Comparison of ENCODE assay signal across 8 mouse cellular contexts in genomic region chr7:133120221-133120751, GRCm38 (mm10). TPM values are rescaled to one million over a fixed set of nuclear protein-coding genes. Genes with fewer than 3 reads are reported as not detected.
DNase-seq lines count a peak whose midpoint lies in the region; ATAC-seq and TF ChIP-seq lines count a peak whose summit lies in the region.

No protein-coding gene starts in this region.

- 11% methylated on average over 15 of the region's 15 CpGs for WGBS in kidney, embryonic 16.5 days
- 20% methylated on average over 15 of the region's 15 CpGs for WGBS in embryonic facial prominence, embryonic 15.5 days
- under 1% methylated on average over 15 of the region's 15 CpGs for WGBS in limb, embryonic 12.5 days
- WGBS in small intestine, adult 2 months, result 31% methylated on average over 15 of the region's 15 CpGs

- no peak for TF ChIP-seq CTCF in small intestine, adult 2 months (IDR thresholded peaks at IDR 0.05; ENCODE audit: extremely low read depth, insufficient read length, insufficient replicate concordance, low read depth, low read length)

- H3K9me3 ChIP-seq in kidney, embryonic 16.5 days (ENCODE audit: low read length), result no peaks in the 10 kb centered on the region
- H3K9me3 ChIP-seq in embryonic facial prominence, embryonic 15.5 days (replicated peaks), result no peaks in the 10 kb centered on the region
- no peaks in the 10 kb centered on the region for H3K9me3 ChIP-seq in limb, embryonic 12.5 days

- H3K4me2 ChIP-seq in kidney, embryonic 16.5 days (replicated peaks; ENCODE audit: low read depth, low read length), result peak overlapping the region; percentile 95
- H3K4me2 ChIP-seq in embryonic facial prominence, embryonic 15.5 days (replicated peaks), result peak overlapping the region; percentile 91
- H3K4me2 ChIP-seq in limb, embryonic 12.5 days, result peak overlapping the region; percentile 89

- H3K27ac ChIP-seq in kidney, embryonic 16.5 days (ENCODE audit: low read length), result peak overlapping the region; percentile 31
- H3K27ac ChIP-seq in embryonic facial prominence, embryonic 15.5 days (replicated peaks), result no peak overlapping the region
- H3K27ac ChIP-seq in limb, embryonic 12.5 days, result peak overlapping the region; percentile 4; the same call in 1 of the 2 replicates
- no peak overlapping the region for H3K27ac ChIP-seq in small intestine, adult 2 months (ENCODE audit: insufficient read depth, low read depth, low read length)

- no peaks in the 10 kb centered on the region for H3K36me3 ChIP-seq in kidney, embryonic 16.5 days (ENCODE audit: insufficient read depth, low read length)
- no peaks in the 10 kb centered on the region for H3K36me3 ChIP-seq in embryonic facial prominence, embryonic 15.5 days
- no peaks in the 10 kb centered on the region for H3K36me3 ChIP-seq in limb, embryonic 12.5 days
- H3K36me3 ChIP-seq in small intestine, adult 2 months (ENCODE audit: control insufficient read depth, insufficient read depth, low read length), result no peaks in the 10 kb centered on the region

- H3K4me1 ChIP-seq in kidney, embryonic 16.5 days (ENCODE audit: insufficient read depth, low read length), result peaks cover 65% of the 10 kb centered on the region
- peaks cover 51% of the 10 kb centered on the region for H3K4me1 ChIP-seq in embryonic facial prominence, embryonic 15.5 days
- H3K4me1 ChIP-seq in limb, embryonic 12.5 days (replicated peaks), result peaks cover 58% of the 10 kb centered on the region
- H3K4me1 ChIP-seq in small intestine, adult 2 months (ENCODE audit: control insufficient read depth, insufficient read depth, insufficient read length, low read length), result peaks cover 6% of the 10 kb centered on the region

- H3K9ac ChIP-seq in kidney, embryonic 16.5 days (replicated peaks; ENCODE audit: low read length), result peak overlapping the region; percentile 57
- H3K9ac ChIP-seq in embryonic facial prominence, embryonic 15.5 days, result no peak overlapping the region
- H3K9ac ChIP-seq in limb, embryonic 12.5 days (replicated peaks), result peak overlapping the region; percentile 23; the same call in 1 of the 2 replicates

- no peaks in the 10 kb centered on the region for H3K27me3 ChIP-seq in kidney, embryonic 16.5 days (ENCODE audit: insufficient read depth, low read length)
- 0 out of 2 replicates have a peak, but pooled peaks cover 2% of the 10 kb centered on the region for H3K27me3 ChIP-seq in embryonic facial prominence, embryonic 15.5 days
- H3K27me3 ChIP-seq in limb, embryonic 12.5 days, result peaks cover 5% of the 10 kb centered on the region; the same call in 1 of the 2 replicates
- no peaks in the 10 kb centered on the region for H3K27me3 ChIP-seq in small intestine, adult 2 months (ENCODE audit: control insufficient read depth, insufficient read depth, low read length)

- peak overlapping the region; percentile 96 for H3K4me3 ChIP-seq in kidney, embryonic 16.5 days (ENCODE audit: low read length)
- H3K4me3 ChIP-seq in embryonic facial prominence, embryonic 15.5 days (replicated peaks), result peak overlapping the region; percentile 21; the same call in 1 of the 2 replicates
- peak overlapping the region; percentile 96 for H3K4me3 ChIP-seq in limb, embryonic 12.5 days (replicated peaks)
- H3K4me3 ChIP-seq in small intestine, adult 2 months (ENCODE audit: low read depth, low read length), result peak overlapping the region; percentile 7; the same call in 1 of the 2 replicates

- no peak for TF ChIP-seq POLR2A in small intestine, adult 2 months (IDR thresholded peaks at IDR 0.05; ENCODE audit: low read depth, low read length)

- no peak for ATAC-seq in kidney, embryonic 16.5 days (ENCODE audit: low FRiP score, low TSS enrichment)
- no peak for ATAC-seq in embryonic facial prominence, embryonic 15.5 days (ENCODE audit: insufficient number of reproducible peaks, low FRiP score, low TSS enrichment, low read depth)
- ATAC-seq in limb, embryonic 12.5 days (ENCODE audit: insufficient number of reproducible peaks, insufficient read depth, low FRiP score, low TSS enrichment, low read depth), result no peak

- DNase-seq in kidney, postnatal 10 days, result no peak
- DNase-seq in frontal cortex, postnatal 36 days (ENCODE audit: low spot score in 2 of 2), result no peak
- no peak for DNase-seq in thymus, adult 18-20 months
- DNase-seq in B cell, adult 2 months, result no peak

RNA-seq across cellular contexts. Expression of gene Fgfr2, which starts 2.9 kb away (rescaled TPM):
- 115 and 118 TPM in 2 replicates for polyA plus RNA-seq in kidney, embryonic 16.5 days (2015; fragmentation: Nextera tagmentation; extraction: Ambion mirVana)
- 131 and 137 TPM in 2 replicates for polyA plus RNA-seq in embryonic facial prominence, embryonic 15.5 days (2015; fragmentation: Nextera tagmentation; extraction: Ambion mirVana)
- 112 and 123 TPM in 2 replicates for polyA plus RNA-seq in limb, embryonic 12.5 days (2016; fragmentation: Nextera tagmentation; extraction: Ambion mirVana)
- 8.7 and 14.7 TPM in 2 replicates for polyA plus RNA-seq in small intestine, adult 2 months (2012; rRNA removed)

RNA-seq across cellular contexts. Expression of gene Ctbp2, which starts 3.9 kb away (rescaled TPM):
- 121 and 123 TPM in 2 replicates for polyA plus RNA-seq in kidney, embryonic 16.5 days (2015; fragmentation: Nextera tagmentation; extraction: Ambion mirVana)
- polyA plus RNA-seq in embryonic facial prominence, embryonic 15.5 days (2015; fragmentation: Nextera tagmentation; extraction: Ambion mirVana), result 64.7 and 71.3 TPM in 2 replicates
- 105 and 110 TPM in 2 replicates for polyA plus RNA-seq in limb, embryonic 12.5 days (2016; fragmentation: Nextera tagmentation; extraction: Ambion mirVana)
- 28.4 and 33.8 TPM in 2 replicates for polyA plus RNA-seq in small intestine, adult 2 months (2012; rRNA removed)

Comparison
In these comparisons a context has a peak if more than half of its experiments do, and no peak if none do; other contexts are left out.
1. H3K27ac ChIP-seq: peak in kidney, embryonic 16.5 days (single experiment) and limb, embryonic 12.5 days (single experiment); none in embryonic facial prominence, embryonic 15.5 days (single experiment) and small intestine, adult 2 months (single experiment).
2. H3K4me3 ChIP-seq: peak in every context shown above with its lines; median percentile 96 in kidney, embryonic 16.5 days; 96 in limb, embryonic 12.5 days; 21 in embryonic facial prominence, embryonic 15.5 days; 7 in small intestine, adult 2 months.
3. Peak in every context shown above with its lines, with median percentiles within 50 percentile points of each other: H3K4me2 ChIP-seq.